In the genomic region with DNA sequence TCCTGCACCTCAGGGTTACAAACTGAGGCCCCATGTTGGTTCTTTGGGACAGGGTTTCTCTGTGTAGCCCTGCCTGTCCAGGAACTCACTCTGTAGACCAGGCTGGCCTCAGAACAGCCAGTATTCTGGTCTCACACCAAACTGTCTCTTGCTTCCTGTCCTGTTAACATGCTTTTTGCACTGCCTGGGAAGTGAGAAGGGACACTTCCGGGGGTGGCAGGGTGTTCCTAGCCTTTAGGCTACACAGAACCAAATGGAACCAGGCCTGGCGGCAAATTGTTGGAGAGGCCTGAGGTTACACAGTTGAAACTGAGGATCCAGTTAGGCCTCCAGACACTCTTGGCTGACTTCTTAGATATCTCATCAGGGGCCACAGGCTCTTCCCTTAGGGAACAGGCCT, we compare ENCODE assay signal across 22 mouse cellular contexts. TPM values are rescaled to one million over a fixed set of nuclear protein-coding genes. Genes with fewer than 3 reads are reported as not detected.
DNase-seq lines count a peak whose midpoint lies in the region; ATAC-seq lines count a peak whose summit lies in the region.
"Had no signal": no experiment of that assay in that cellular context is flagged by ENCODE, and none has a peak within 500 bp of the region (broad histone marks: within the 10 kb centered on the region; RNA-seq: fewer than 3 reads in every experiment).

No protein-coding gene starts in this region.

- no peak for ATAC-seq in hindbrain, embryonic 14.5 days (ENCODE audit: low FRiP score)
- no peak for ATAC-seq in hindbrain, embryonic 11.5 days (ENCODE audit: low FRiP score)
- no peak for ATAC-seq in midbrain, embryonic 12.5 days (ENCODE audit: low FRiP score, low read depth)
- ATAC-seq in midbrain, embryonic 13.5 days, result no peak

- no peak overlapping the region for H3K4me3 ChIP-seq in hindbrain, embryonic 14.5 days (replicated peaks; ENCODE audit: low read length)
- no peak overlapping the region for H3K4me3 ChIP-seq in hindbrain, embryonic 11.5 days (ENCODE audit: low read depth, low read length)
- H3K4me3 ChIP-seq in midbrain, embryonic 12.5 days, result no peak overlapping the region
- H3K4me3 ChIP-seq in midbrain, embryonic 13.5 days (replicated peaks), result no peak overlapping the region
- H3K4me3 ChIP-seq in limb, embryonic 10.5 days, result no peak overlapping the region
- H3K4me3 ChIP-seq: forebrain, embryonic 12.5 days; liver, embryonic 13.5 days; lung, embryonic 15.5 days; megakaryocyte, embryonic 14.5 days; neural tube, embryonic 12.5 days had no signal

- no peaks in the 10 kb centered on the region for H3K9me3 ChIP-seq in hindbrain, embryonic 14.5 days (ENCODE audit: control insufficient read depth, low read length)
- no peaks in the 10 kb centered on the region for H3K9me3 ChIP-seq in hindbrain, embryonic 11.5 days (ENCODE audit: control insufficient read depth, low read length)
- H3K9me3 ChIP-seq in midbrain, embryonic 12.5 days, result no peaks in the 10 kb centered on the region
- H3K9me3 ChIP-seq in midbrain, embryonic 13.5 days, result no peaks in the 10 kb centered on the region
- no peaks in the 10 kb centered on the region for H3K9me3 ChIP-seq in limb, embryonic 10.5 days (replicated peaks)
- H3K9me3 ChIP-seq: forebrain, embryonic 12.5 days; liver, embryonic 13.5 days; lung, embryonic 15.5 days; megakaryocyte, embryonic 14.5 days; neural tube, embryonic 12.5 days had no signal

- H3K4me2 ChIP-seq in hindbrain, embryonic 14.5 days (replicated peaks), result no peak overlapping the region
- no peak overlapping the region for H3K4me2 ChIP-seq in hindbrain, embryonic 11.5 days (replicated peaks; ENCODE audit: low read depth, low read length)
- H3K4me2 ChIP-seq in midbrain, embryonic 12.5 days (replicated peaks), result no peak overlapping the region
- H3K4me2 ChIP-seq in midbrain, embryonic 13.5 days (replicated peaks), result no peak overlapping the region

- H3K9ac ChIP-seq in hindbrain, embryonic 14.5 days, result peak overlapping the region; percentile 73; the same call in 1 of the 2 replicates
- H3K9ac ChIP-seq in hindbrain, embryonic 11.5 days (ENCODE audit: low read depth, low read length), result no peak overlapping the region
- H3K9ac ChIP-seq in midbrain, embryonic 12.5 days (replicated peaks), result 0 out of 2 replicates have a peak overlapping the region, but pooled peaks have one; percentile 15
- H3K9ac ChIP-seq in midbrain, embryonic 13.5 days (replicated peaks), result no peak overlapping the region
- H3K9ac ChIP-seq: liver, embryonic 13.5 days; lung, embryonic 15.5 days had no signal

- H3K27ac ChIP-seq in hindbrain, embryonic 14.5 days, result no peak overlapping the region
- H3K27ac ChIP-seq in hindbrain, embryonic 11.5 days (ENCODE audit: low read depth, low read length), result no peak overlapping the region
- H3K27ac ChIP-seq in midbrain, embryonic 12.5 days (replicated peaks), result no peak overlapping the region
- no peak overlapping the region for H3K27ac ChIP-seq in midbrain, embryonic 13.5 days
- H3K27ac ChIP-seq in limb, embryonic 10.5 days, result peak overlapping the region; percentile 95
- H3K27ac ChIP-seq: forebrain, embryonic 12.5 days; liver, embryonic 13.5 days; neural tube, embryonic 12.5 days had no signal

- no peaks in the 10 kb centered on the region for H3K36me3 ChIP-seq in hindbrain, embryonic 14.5 days (replicated peaks; ENCODE audit: control insufficient read depth, insufficient read depth)
- no peaks in the 10 kb centered on the region for H3K36me3 ChIP-seq in hindbrain, embryonic 11.5 days (ENCODE audit: control insufficient read depth, insufficient read depth, low read length)
- no peaks in the 10 kb centered on the region for H3K36me3 ChIP-seq in midbrain, embryonic 12.5 days
- H3K36me3 ChIP-seq in midbrain, embryonic 13.5 days, result no peaks in the 10 kb centered on the region
- H3K36me3 ChIP-seq in limb, embryonic 10.5 days, result no peaks in the 10 kb centered on the region
- H3K36me3 ChIP-seq: forebrain, embryonic 12.5 days; liver, embryonic 13.5 days; lung, embryonic 15.5 days; neural tube, embryonic 12.5 days had no signal

- 95% methylated on average over 2 of the region's 2 CpGs for WGBS in hindbrain, embryonic 14.5 days
- WGBS in hindbrain, embryonic 11.5 days, result 86% methylated on average over 2 of the region's 2 CpGs
- 96% methylated on average over 2 of the region's 2 CpGs for WGBS in midbrain, embryonic 12.5 days
- WGBS in midbrain, embryonic 13.5 days, result 93% methylated on average over 2 of the region's 2 CpGs
- WGBS in limb, embryonic 10.5 days, result 88% methylated on average over 2 of the region's 2 CpGs

- peak; percentile 22 for DNase-seq in cerebellum, adult 9-10 months
- DNase-seq in cerebellum, postnatal 25 days, result no peak
- DNase-seq in hindbrain, embryonic 14.5 days (ENCODE audit: low spot score), result no peak
- no peak for DNase-seq in hindbrain, embryonic 11.5 days (ENCODE audit: low spot score)
- no peak for DNase-seq in limb, embryonic 10.5 days (ENCODE audit: low spot score)
- no peak for DNase-seq in MN1 (ENCODE audit: low spot score)
- DNase-seq: cerebellum, adult 2 months; gastrocnemius, postnatal 36 days; kidney, adult 8-10 months; kidney, postnatal 4 days; liver, embryonic 13.5 days; lung, postnatal 36 days; retina, postnatal 1 day; thymus, postnatal 25 days had no signal

- peaks cover 31% of the 10 kb centered on the region for H3K4me1 ChIP-seq in hindbrain, embryonic 14.5 days (replicated peaks; ENCODE audit: control insufficient read depth, insufficient read depth, low read length)
- H3K4me1 ChIP-seq in hindbrain, embryonic 11.5 days (replicated peaks; ENCODE audit: control insufficient read depth, insufficient read depth, low read length), result peaks cover 14% of the 10 kb centered on the region
- H3K4me1 ChIP-seq in midbrain, embryonic 12.5 days, result peaks cover 38% of the 10 kb centered on the region
- H3K4me1 ChIP-seq in midbrain, embryonic 13.5 days (replicated peaks), result peaks cover 40% of the 10 kb centered on the region
- peaks cover 44% of the 10 kb centered on the region for H3K4me1 ChIP-seq in limb, embryonic 10.5 days

- H3K27me3 ChIP-seq in hindbrain, embryonic 14.5 days (ENCODE audit: control insufficient read depth, insufficient read depth, low read length), result no peaks in the 10 kb centered on the region
- no peaks in the 10 kb centered on the region for H3K27me3 ChIP-seq in hindbrain, embryonic 11.5 days (ENCODE audit: control insufficient read depth, insufficient read depth, low read length)
- 0 out of 2 replicates have a peak, but pooled peaks cover 4% of the 10 kb centered on the region for H3K27me3 ChIP-seq in midbrain, embryonic 12.5 days
- no peaks in the 10 kb centered on the region for H3K27me3 ChIP-seq in midbrain, embryonic 13.5 days
- H3K27me3 ChIP-seq in limb, embryonic 10.5 days (ENCODE audit: low read depth, poor library complexity, severe bottlenecking), result no peaks in the 10 kb centered on the region
- H3K27me3 ChIP-seq: forebrain, embryonic 12.5 days; lung, embryonic 15.5 days; neural tube, embryonic 12.5 days had no signal

RNA-seq across cellular contexts. Expression of gene Fam102a, which starts 2.0 kb away (rescaled TPM):
- 7.8 and 8.3 TPM in 2 replicates for polyA plus RNA-seq in hindbrain, embryonic 14.5 days (2014; fragmentation: Nextera tagmentation; extraction: Ambion mirVana)
- polyA plus RNA-seq in hindbrain, embryonic 11.5 days (2014; fragmentation: Nextera tagmentation; extraction: Ambion mirVana), result 9.0 and 9.2 TPM in 2 replicates
- 9.4 and 10.1 TPM in 2 replicates for polyA plus RNA-seq in midbrain, embryonic 12.5 days (2016; fragmentation: Nextera tagmentation; extraction: Ambion mirVana)
- 5.6 and 7.3 TPM in 2 replicates for polyA plus RNA-seq in midbrain, embryonic 13.5 days (2015; fragmentation: Nextera tagmentation; extraction: Ambion mirVana)
- polyA plus RNA-seq in limb, embryonic 10.5 days (2016; fragmentation: Nextera tagmentation; extraction: Ambion mirVana), result 12.0 and 14.0 TPM in 2 replicates

RNA-seq across cellular contexts. Expression of gene Dpm2, which starts 37.5 kb away (rescaled TPM):
- polyA plus RNA-seq in hindbrain, embryonic 14.5 days (2014; fragmentation: Nextera tagmentation; extraction: Ambion mirVana), result 132 and 141 TPM in 2 replicates
- 115 and 125 TPM in 2 replicates for polyA plus RNA-seq in hindbrain, embryonic 11.5 days (2014; fragmentation: Nextera tagmentation; extraction: Ambion mirVana)
- 109 and 121 TPM in 2 replicates for polyA plus RNA-seq in midbrain, embryonic 12.5 days (2016; fragmentation: Nextera tagmentation; extraction: Ambion mirVana)
- 133 and 147 TPM in 2 replicates for polyA plus RNA-seq in midbrain, embryonic 13.5 days (2015; fragmentation: Nextera tagmentation; extraction: Ambion mirVana)
- 104 and 109 TPM in 2 replicates for polyA plus RNA-seq in limb, embryonic 10.5 days (2016; fragmentation: Nextera tagmentation; extraction: Ambion mirVana)

RNA-seq across cellular contexts. Expression of gene Pip5kl1, which starts 41.4 kb away (rescaled TPM):
- 11.6 and 12.6 TPM in 2 replicates for polyA plus RNA-seq in hindbrain, embryonic 14.5 days (2014; fragmentation: Nextera tagmentation; extraction: Ambion mirVana)
- 2.1 and 2.6 TPM in 2 replicates for polyA plus RNA-seq in hindbrain, embryonic 11.5 days (2014; fragmentation: Nextera tagmentation; extraction: Ambion mirVana)
- 2.7 and 3.1 TPM in 2 replicates for polyA plus RNA-seq in midbrain, embryonic 12.5 days (2016; fragmentation: Nextera tagmentation; extraction: Ambion mirVana)
- 4.8 TPM in 2 replicates for polyA plus RNA-seq in midbrain, embryonic 13.5 days (2015; fragmentation: Nextera tagmentation; extraction: Ambion mirVana)
- polyA plus RNA-seq in limb, embryonic 10.5 days (2016; fragmentation: Nextera tagmentation; extraction: Ambion mirVana), result 1.0 and 2.7 TPM in 2 replicates
- polyA plus RNA-seq: heart, postnatal 0 days; liver, embryonic 13.5 days had no signal

RNA-seq across cellular contexts. Expression of gene 9430097D07Rik, which starts 42.3 kb away (rescaled TPM):
- 0.48 and 0.81 TPM in 2 replicates for polyA plus RNA-seq in hindbrain, embryonic 14.5 days (2014; fragmentation: Nextera tagmentation; extraction: Ambion mirVana)
- 0.37 and 0.42 TPM in 2 replicates for polyA plus RNA-seq in hindbrain, embryonic 11.5 days (2014; fragmentation: Nextera tagmentation; extraction: Ambion mirVana)
- 0.16 and 0.56 TPM in 2 replicates for polyA plus RNA-seq in midbrain, embryonic 12.5 days (2016; fragmentation: Nextera tagmentation; extraction: Ambion mirVana)
- polyA plus RNA-seq in midbrain, embryonic 13.5 days (2015; fragmentation: Nextera tagmentation; extraction: Ambion mirVana), result 0.34 and 0.55 TPM in 2 replicates
- 0.24 TPM in 1 of 2 replicates, not detected in the other for polyA plus RNA-seq in limb, embryonic 10.5 days (2016; fragmentation: Nextera tagmentation; extraction: Ambion mirVana)
- polyA plus RNA-seq: heart, postnatal 0 days; liver, embryonic 13.5 days; stomach, embryonic 14.5 days had no signal

RNA-seq across cellular contexts. Expression of gene St6galnac4, which starts 53.7 kb away (rescaled TPM):
- 32.3 and 36.8 TPM in 2 replicates for polyA plus RNA-seq in hindbrain, embryonic 14.5 days (2014; fragmentation: Nextera tagmentation; extraction: Ambion mirVana)
- polyA plus RNA-seq in hindbrain, embryonic 11.5 days (2014; fragmentation: Nextera tagmentation; extraction: Ambion mirVana), result 12.9 and 13.4 TPM in 2 replicates
- polyA plus RNA-seq in midbrain, embryonic 12.5 days (2016; fragmentation: Nextera tagmentation; extraction: Ambion mirVana), result 16.1 and 17.9 TPM in 2 replicates
- 15.2 and 16.3 TPM in 2 replicates for polyA plus RNA-seq in midbrain, embryonic 13.5 days (2015; fragmentation: Nextera tagmentation; extraction: Ambion mirVana)
- polyA plus RNA-seq in limb, embryonic 10.5 days (2016; fragmentation: Nextera tagmentation; extraction: Ambion mirVana), result 26.0 and 26.1 TPM in 2 replicates

Comparison
In these comparisons a context has a peak if more than half of its experiments do, and no peak if none do; other contexts are left out.
1. H3K9ac ChIP-seq: peak in hindbrain, embryonic 14.5 days (single experiment) and midbrain, embryonic 12.5 days (single experiment); none in hindbrain, embryonic 11.5 days (single experiment) and midbrain, embryonic 13.5 days (single experiment).